Mouse (Mus musculus) neural tube, embryonic 15.5 days (tissue): ENCODE results near the gene Esr1. TPM values are rescaled to one million over a fixed set of nuclear protein-coding genes. Genes with fewer than 3 reads are reported as not detected.

ENCODE experiments used
- ATAC-seq: fragments of 200-750 bp; cut with Nextera tagmentation; 2 replicates; pipeline ENCODE4 v1.8.0; 2017; ENCODE audit warnings: mild to moderate bottlenecking, moderate TSS enrichment, moderate library complexity; ENCODE audit not compliant: low FRiP score
- H3K27ac ChIP-seq: fragments of 300-500 bp; sonication (generic); replicated peaks from 2 replicates; pipeline ENCODE4 v1.5.1; 2015; ENCODE audit warnings: mild to moderate bottlenecking, inconsistent platforms
- H3K27me3 ChIP-seq: fragments of 300-500 bp; sonication (generic); replicated peaks from 2 replicates; pipeline ENCODE4 v1.6.1; 2015; ENCODE audit warnings: inconsistent platforms
- H3K36me3 ChIP-seq: fragments of 300-500 bp; sonication (generic); 2 replicates; pipeline ENCODE4 v1.6.1; 2015; ENCODE audit warnings: inconsistent platforms
- H3K4me1 ChIP-seq: fragments of 300-500 bp; sonication (generic); 2 replicates; pipeline ENCODE4 v1.6.1; 2015; ENCODE audit warnings: inconsistent platforms
- H3K4me2 ChIP-seq: fragments of 300-500 bp; sonication (generic); 2 replicates; pipeline ENCODE4 v1.6.1; 2015; ENCODE audit warnings: inconsistent platforms, mild to moderate bottlenecking, moderate library complexity
- H3K4me3 ChIP-seq: fragments of 300-500 bp; sonication (generic); replicated peaks from 2 replicates; pipeline ENCODE4 v1.5.1; 2015; ENCODE audit warnings: mild to moderate bottlenecking, inconsistent platforms
- H3K9ac ChIP-seq: fragments of 300-500 bp; sonication (generic); replicated peaks from 2 replicates; pipeline ENCODE4 v1.6.1; 2015; ENCODE audit warnings: mild to moderate bottlenecking, inconsistent platforms
- H3K9me3 ChIP-seq: fragments of 300-500 bp; sonication (generic); replicated peaks from 2 replicates; pipeline ENCODE4 v1.6.1; 2016; ENCODE audit warnings: inconsistent platforms
- WGBS: fragments of 180-500 bp; shearing (Covaris S2); methylation state at CpG from one replicate; pipeline ENCODE4 v1.1.7; 2015; ENCODE audit warnings: mixed read lengths; 5-methylcytosine and 5-hydroxymethylcytosine counted together
- polyA plus RNA-seq: library from polyadenylated mRNA; unstranded; fragments of >200 nt; fragmentation: Nextera tagmentation; extraction: Ambion mirVana; gene quantifications from 2 replicates; pipeline ENCODE4 v1.2.1, GENCODE M21; 2015

Esr1 gene
- polyA plus RNA-seq = 0.70 and 1.0 TPM in 2 replicates

DNA sequence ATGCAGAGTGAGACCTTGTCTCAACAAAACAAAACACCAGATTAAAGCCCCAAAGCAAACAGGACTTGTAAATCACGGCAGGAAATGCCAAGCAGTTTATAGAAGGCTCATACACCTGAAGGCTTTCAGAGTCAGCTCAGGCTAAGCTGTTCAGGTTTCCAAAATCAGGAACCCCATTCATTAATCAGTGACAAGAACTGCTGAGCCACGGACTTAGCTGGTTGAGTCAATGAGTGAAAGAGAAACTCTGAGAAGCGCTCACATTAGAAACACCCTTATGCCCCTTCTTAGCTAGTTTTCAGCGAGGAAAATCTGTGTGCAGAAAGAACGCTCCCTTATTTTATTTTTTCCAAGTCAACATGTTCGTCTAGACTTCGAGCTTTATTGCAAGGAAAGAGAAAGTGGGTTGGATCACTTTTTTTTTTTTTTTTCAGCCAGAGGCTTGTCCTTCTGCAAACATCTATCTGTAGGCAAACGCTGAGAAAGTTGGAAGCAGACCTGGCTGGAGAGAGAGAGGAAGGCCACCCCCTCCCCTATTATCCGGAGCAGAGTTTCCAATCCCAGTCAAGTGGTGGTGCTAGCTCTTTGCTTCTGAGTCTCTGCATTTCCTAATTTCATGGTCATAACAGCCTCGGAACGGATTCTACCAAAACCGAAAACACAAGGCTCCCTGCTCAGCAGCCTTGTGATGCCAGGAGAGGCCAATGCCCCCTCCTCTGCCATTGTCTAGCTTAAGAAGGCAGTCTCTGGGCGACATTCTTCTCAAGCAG is at the start of gene Esr1:
Gene Esr1 (plus strand): TSS at position 208 of the 770 bp plus-strand sequence.
- Histone ChIP-seq H3K9ac (no peak within 1 kb of the TSS), H3K4me2 (peak within 1 kb of the TSS; percentile 31), H3K4me3 (no peak within 1 kb of the TSS), H3K4me1 (peaks cover 4% of the 10 kb centered on the region; the same call in 1 of the 2 replicates), H3K27ac (no peak within 1 kb of the TSS), H3K9me3 (no peaks in the 10 kb centered on the region), H3K27me3 (no peaks in the 10 kb centered on the region), H3K36me3 (no peaks in the 10 kb centered on the region)
- no peak; the same call in 1 of the 2 replicates for ATAC-seq
- WGBS = 49% methylated on average over 13 of the region's 13 CpGs

GRCm38 (mm10) chr10:4565148-4565547 is 46.2 kb upstream of the Esr1 start:
- no peak overlapping the region for H3K4me3 ChIP-seq
- H3K36me3 ChIP-seq = no peaks in the 10 kb centered on the region
- no peak overlapping the region for H3K27ac ChIP-seq
- no peak for ATAC-seq
- H3K9ac ChIP-seq = no peak overlapping the region
- no peak overlapping the region for H3K4me2 ChIP-seq
- no peaks in the 10 kb centered on the region for H3K9me3 ChIP-seq
- 96% methylated on average over 1 of the region's 1 CpGs for WGBS
- no peaks in the 10 kb centered on the region for H3K27me3 ChIP-seq
- H3K4me1 ChIP-seq = no peaks in the 10 kb centered on the region

DNA sequence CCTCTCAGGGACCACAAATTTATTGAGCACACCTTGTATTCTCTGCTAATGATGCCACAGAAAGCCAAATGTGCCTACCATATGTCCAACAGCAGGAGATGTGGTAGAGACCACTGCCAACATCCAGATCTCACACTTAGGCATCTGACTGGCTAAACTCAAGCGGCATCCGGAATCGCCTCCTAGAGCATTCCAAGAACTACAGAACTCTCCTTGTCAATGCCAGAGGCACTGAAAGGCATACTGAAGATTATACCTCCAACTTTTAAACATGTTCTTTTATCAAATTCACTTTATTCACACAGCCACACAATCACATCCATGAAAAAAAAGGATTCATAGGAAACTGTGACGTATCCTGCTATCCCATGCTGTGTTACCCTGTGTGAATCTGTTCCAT is 40.6 kb upstream of the Esr1 start:
- no peak overlapping the region for H3K9ac ChIP-seq
- H3K36me3 ChIP-seq = no peaks in the 10 kb centered on the region
- no peaks in the 10 kb centered on the region for H3K9me3 ChIP-seq
- no peak overlapping the region for H3K4me3 ChIP-seq
- H3K27ac ChIP-seq = no peak overlapping the region
- H3K4me2 ChIP-seq = no peak overlapping the region
- no peaks in the 10 kb centered on the region for H3K27me3 ChIP-seq
- WGBS = 88% methylated on average over 4 of the region's 4 CpGs
- H3K4me1 ChIP-seq = no peaks in the 10 kb centered on the region
- no peak for ATAC-seq

GRCm38 (mm10) chr10:4571304-4571703 is 40.1 kb upstream of the Esr1 start:
- no peaks in the 10 kb centered on the region for H3K27me3 ChIP-seq
- no peak overlapping the region for H3K4me3 ChIP-seq
- no peak overlapping the region for H3K4me2 ChIP-seq
- no peaks in the 10 kb centered on the region for H3K4me1 ChIP-seq
- no peaks in the 10 kb centered on the region for H3K36me3 ChIP-seq
- ATAC-seq = no peak
- no peak overlapping the region for H3K9ac ChIP-seq
- no peak overlapping the region for H3K27ac ChIP-seq
- 75% methylated on average over 4 of the region's 4 CpGs for WGBS
- H3K9me3 ChIP-seq = no peaks in the 10 kb centered on the region

- H3K9ac ChIP-seq = no peak overlapping the region
- H3K27me3 ChIP-seq = no peaks in the 10 kb centered on the region
- no peak for ATAC-seq
- H3K27ac ChIP-seq = no peak overlapping the region
- H3K9me3 ChIP-seq = no peaks in the 10 kb centered on the region
- H3K4me2 ChIP-seq = no peak overlapping the region
- H3K36me3 ChIP-seq = no peaks in the 10 kb centered on the region
- 68% methylated on average over 5 of the region's 5 CpGs for WGBS
- no peak overlapping the region for H3K4me3 ChIP-seq
- no peaks in the 10 kb centered on the region for H3K4me1 ChIP-seq
Observed at GRCm38 (mm10) chr10:4581905-4582304, 29.5 kb upstream of the Esr1 start.

GRCm38 (mm10) chr10:4586691-4587090 is 24.7 kb upstream of the Esr1 start:
- Histone ChIP-seq H3K27ac (no peak overlapping the region), H3K36me3 (no peaks in the 10 kb centered on the region), H3K4me3 (no peak overlapping the region), H3K9me3 (no peaks in the 10 kb centered on the region), H3K27me3 (no peaks in the 10 kb centered on the region), H3K9ac (no peak overlapping the region), H3K4me1 (no peaks in the 10 kb centered on the region), H3K4me2 (no peak overlapping the region)
- 92% methylated on average over 6 of the region's 6 CpGs for whole genome bisulfite sequencing
- ATAC-seq = no peak

DNA sequence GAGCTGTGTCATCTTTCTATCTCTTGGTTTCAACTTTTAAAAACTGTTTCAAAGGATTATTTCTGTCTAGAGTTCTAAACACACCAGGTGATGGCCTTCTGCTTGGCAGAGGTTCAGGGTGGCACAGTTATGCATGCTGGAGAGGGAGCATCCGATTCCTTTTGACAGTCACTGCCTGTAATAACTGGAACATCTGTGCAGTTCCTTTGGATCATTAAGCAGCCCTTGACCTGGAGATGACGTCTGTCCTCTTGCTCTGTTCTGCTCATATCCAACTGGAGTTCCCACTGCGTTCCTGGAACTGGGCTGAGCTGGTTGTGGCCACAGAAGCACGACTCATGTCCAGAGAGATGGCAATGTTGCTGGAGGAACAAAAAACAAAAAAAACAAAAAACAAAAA is 21.8 kb upstream of the Esr1 start:
- 66% methylated on average over 4 of the region's 4 CpGs for WGBS
- Histone ChIP-seq H3K36me3 (no peaks in the 10 kb centered on the region), H3K27ac (no peak overlapping the region), H3K9me3 (no peaks in the 10 kb centered on the region), H3K27me3 (no peaks in the 10 kb centered on the region), H3K4me3 (no peak overlapping the region), H3K4me1 (no peaks in the 10 kb centered on the region), H3K4me2 (no peak overlapping the region), H3K9ac (no peak overlapping the region)
- ATAC-seq = no peak

- H3K27ac ChIP-seq = no peak overlapping the region
- H3K36me3 ChIP-seq = no peaks in the 10 kb centered on the region
- no peak overlapping the region for H3K9ac ChIP-seq
- WGBS = 85% methylated on average over 8 of the region's 8 CpGs
- no peak overlapping the region for H3K4me3 ChIP-seq
- no peaks in the 10 kb centered on the region for H3K9me3 ChIP-seq
- H3K4me1 ChIP-seq = no peaks in the 10 kb centered on the region
- H3K27me3 ChIP-seq = no peaks in the 10 kb centered on the region
- no peak overlapping the region for H3K4me2 ChIP-seq
- no peak for ATAC-seq
Observed at GRCm38 (mm10) chr10:4590956-4591355, 20.4 kb upstream of the Esr1 start.

- Histone ChIP-seq H3K27me3 (no peaks in the 10 kb centered on the region), H3K27ac (no peak overlapping the region), H3K4me1 (no peaks in the 10 kb centered on the region), H3K4me3 (no peak overlapping the region), H3K9me3 (no peaks in the 10 kb centered on the region), H3K4me2 (no peak overlapping the region), H3K9ac (no peak overlapping the region), H3K36me3 (no peaks in the 10 kb centered on the region)
- ATAC-seq = no peak
- 87% methylated on average over 4 of the region's 4 CpGs for WGBS
Observed at GRCm38 (mm10) chr10:4593828-4594227, 17.6 kb upstream of the Esr1 start.

GRCm38 (mm10) chr10:4597211-4597610 is 14.2 kb upstream of the Esr1 start:
- ATAC-seq = no peak
- 88% methylated on average over 4 of the region's 4 CpGs for WGBS
- H3K9me3 ChIP-seq = no peaks in the 10 kb centered on the region
- H3K4me1 ChIP-seq = no peaks in the 10 kb centered on the region
- H3K36me3 ChIP-seq = no peaks in the 10 kb centered on the region
- H3K27me3 ChIP-seq = no peaks in the 10 kb centered on the region
- no peak overlapping the region for H3K4me3 ChIP-seq
- H3K4me2 ChIP-seq = no peak overlapping the region
- no peak overlapping the region for H3K9ac ChIP-seq
- no peak overlapping the region for H3K27ac ChIP-seq

- Histone ChIP-seq H3K27ac (no peak overlapping the region), H3K36me3 (no peaks in the 10 kb centered on the region), H3K4me2 (no peak overlapping the region), H3K4me1 (no peaks in the 10 kb centered on the region), H3K27me3 (no peaks in the 10 kb centered on the region), H3K9me3 (no peaks in the 10 kb centered on the region), H3K9ac (no peak overlapping the region), H3K4me3 (no peak overlapping the region)
- WGBS = 59% methylated on average over 10 of the region's 10 CpGs
- ATAC-seq = no peak
Observed at GRCm38 (mm10) chr10:4598244-4598842, 13.1 kb upstream of the Esr1 start.

DNA sequence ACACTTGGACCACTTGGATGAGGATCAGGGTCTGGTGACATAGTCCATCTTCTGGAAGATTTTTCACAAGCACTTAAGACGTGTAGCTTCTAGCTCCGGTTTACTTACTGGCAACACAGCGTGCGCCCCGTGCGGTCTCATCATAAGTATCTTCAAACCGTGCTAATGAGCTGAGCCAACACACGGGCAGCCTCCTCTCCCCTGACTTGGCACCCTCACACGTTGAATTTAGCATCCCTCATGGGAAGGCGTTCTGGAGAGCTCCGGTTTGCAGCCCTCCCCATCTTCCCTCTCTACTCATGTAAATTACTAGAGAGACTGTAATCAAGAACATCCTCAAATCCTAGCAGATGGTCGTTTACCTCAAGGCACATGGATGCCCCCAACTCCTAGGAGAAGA is 12.5 kb upstream of the Esr1 start:
- Histone ChIP-seq H3K4me1 (no peaks in the 10 kb centered on the region), H3K36me3 (no peaks in the 10 kb centered on the region), H3K9me3 (no peaks in the 10 kb centered on the region), H3K4me2 (no peak overlapping the region), H3K27me3 (no peaks in the 10 kb centered on the region), H3K9ac (no peak overlapping the region), H3K4me3 (no peak overlapping the region), H3K27ac (no peak overlapping the region)
- ATAC-seq = no peak
- 82% methylated on average over 12 of the region's 12 CpGs for WGBS
